Mouse (Mus musculus) brain, embryonic 14.5 days (tissue): Measurements from ENCODE around the gene Cpd.

Experiments used
- CTCF ChIP-seq: fragments of 200-500 bp; IDR thresholded peaks from 2 replicates; pipeline ENCODE4 v1.5.1; 2012; ENCODE audit warnings: inconsistent platforms, mild to moderate bottlenecking, moderate library complexity, borderline replicate concordance; ENCODE audit not compliant: insufficient read depth, insufficient read length; ENCODE audit errors: extremely low read depth
- POLR2A ChIP-seq: fragments of 200-500 bp; IDR thresholded peaks from 2 replicates; pipeline ENCODE4 v1.6.1; 2012; ENCODE audit warnings: mild to moderate bottlenecking, inconsistent platforms, borderline replicate concordance; ENCODE audit not compliant: poor library complexity, insufficient read depth, insufficient read length, severe bottlenecking; ENCODE audit errors: extremely low read depth

- TF ChIP-seq CTCF (no peak), POLR2A (no peak)
Observed at GRCm38 (mm10) chr11:76730650-76731049, 116.2 kb downstream of the Cpd start.
